Mouse (Mus musculus): ENCODE results near the gene Parp9. TPM values are rescaled to one million over a fixed set of nuclear protein-coding genes. Genes with fewer than 3 reads are reported as not detected.
"Not testable (repeated sequence)": the region's sequence is repeated elsewhere in the genome, so short reads cannot be mapped to it uniquely, and the experiment has no call there.

Parp9 gene
- polyA plus RNA-seq, 1 experiment from 2014 or later, result 1.8 TPM

DNA sequence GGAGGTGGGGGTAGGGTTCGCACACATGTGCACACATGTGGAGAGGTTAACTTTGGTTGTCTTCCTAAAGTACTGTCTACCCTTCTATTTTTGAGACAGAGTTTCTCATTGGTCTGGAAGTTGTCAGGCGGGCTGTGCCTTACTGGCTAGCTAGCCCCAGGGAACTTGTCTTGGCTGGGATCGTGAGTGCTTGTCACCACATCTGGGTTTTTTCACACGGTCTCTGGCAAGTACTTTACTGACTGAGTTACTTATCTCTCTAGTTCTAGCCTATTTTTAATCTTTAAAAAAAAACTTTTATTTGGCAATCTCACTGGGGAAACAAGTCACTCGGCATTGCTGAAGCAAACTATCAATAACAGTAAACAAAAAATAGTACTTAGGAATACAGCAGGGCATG, 11.0 kb downstream of the Parp9 start:
- no peaks in the 10 kb centered on the region; the same call in 1 of the 2 replicates for H3K9me3 ChIP-seq (ENCODE audit: control insufficient read depth, low read length)
- no peaks in the 10 kb centered on the region for H3K4me1 ChIP-seq (ENCODE audit: control insufficient read depth, insufficient read depth, low read length)
- no peaks in the 10 kb centered on the region for H3K27me3 ChIP-seq (ENCODE audit: control insufficient read depth, insufficient read depth, low read length)
- H3K27ac ChIP-seq (ENCODE audit: low read depth, low read length), result no peak overlapping the region
- 91% methylated on average over 5 of the region's 5 CpGs for WGBS
- H3K9ac ChIP-seq (ENCODE audit: low read length), result no peak overlapping the region
- ATAC-seq (ENCODE audit: low FRiP score), result no peak
- no peak overlapping the region for H3K4me2 ChIP-seq
- no peaks in the 10 kb centered on the region for H3K36me3 ChIP-seq (ENCODE audit: control insufficient read depth, insufficient read depth, low read length)
- no peak overlapping the region for H3K4me3 ChIP-seq (ENCODE audit: low read depth, low read length)
- no peak for DNase-seq (ENCODE audit: low spot score, missing footprints)

DNA sequence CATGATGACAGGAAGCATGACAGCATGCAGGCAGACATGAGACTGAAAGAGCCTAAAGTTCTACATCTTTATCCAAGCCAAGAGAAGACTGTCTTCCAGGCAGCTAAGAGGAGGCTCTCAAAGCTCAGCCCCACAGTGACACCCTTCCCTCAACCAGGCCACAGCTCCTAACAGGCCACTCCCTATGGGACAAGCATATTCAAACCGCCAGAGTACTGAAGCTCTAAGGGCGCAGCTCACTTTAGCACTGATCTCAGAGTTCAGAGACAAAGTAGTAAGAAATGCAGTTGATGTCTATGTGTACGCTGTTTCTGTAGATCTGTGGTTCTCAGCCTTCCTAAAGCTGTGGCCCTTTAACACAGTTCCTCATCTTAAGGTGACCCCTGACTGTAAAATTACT, 12.9 kb downstream of the Parp9 start:
- Histone ChIP-seq H3K27ac (ENCODE audit: low read depth, low read length) (no peak overlapping the region), H3K4me1 (ENCODE audit: control insufficient read depth, insufficient read depth, low read length) (no peaks in the 10 kb centered on the region), H3K36me3 (ENCODE audit: control insufficient read depth, insufficient read depth, low read length) (no peaks in the 10 kb centered on the region), H3K27me3 (ENCODE audit: control insufficient read depth, insufficient read depth, low read length) (no peaks in the 10 kb centered on the region), H3K9me3 (ENCODE audit: control insufficient read depth, low read length) (no peaks in the 10 kb centered on the region; the same call in 1 of the 2 replicates), H3K9ac (ENCODE audit: low read length) (no peak overlapping the region), H3K4me3 (ENCODE audit: low read depth, low read length) (no peak overlapping the region), H3K4me2 (no peak overlapping the region)
- ATAC-seq (ENCODE audit: low FRiP score) (no peak), DNase-seq (ENCODE audit: low spot score, missing footprints) (no peak)
- WGBS, result 91% methylated on average over 3 of the region's 3 CpGs

- H3K36me3 ChIP-seq (ENCODE audit: control insufficient read depth, insufficient read depth, low read length), result no peaks in the 10 kb centered on the region
- ATAC-seq (ENCODE audit: low FRiP score), result no peak
- H3K4me1 ChIP-seq (ENCODE audit: control insufficient read depth, insufficient read depth, low read length), result no peaks in the 10 kb centered on the region
- H3K9me3 ChIP-seq (ENCODE audit: control insufficient read depth, low read length), result no peaks in the 10 kb centered on the region; the same call in 1 of the 2 replicates
- H3K4me3 ChIP-seq (ENCODE audit: low read depth, low read length), result no peak overlapping the region
- WGBS, result 92% methylated on average over 5 of the region's 5 CpGs
- DNase-seq (ENCODE audit: low spot score, missing footprints), result no peak
- no peak overlapping the region for H3K4me2 ChIP-seq
- no peak overlapping the region for H3K27ac ChIP-seq (ENCODE audit: low read depth, low read length)
- no peaks in the 10 kb centered on the region for H3K27me3 ChIP-seq (ENCODE audit: control insufficient read depth, insufficient read depth, low read length)
- no peak overlapping the region for H3K9ac ChIP-seq (ENCODE audit: low read length)
Measured at GRCm38 (mm10) chr16:35952628-35953130, 14.4 kb downstream of the Parp9 start.

GRCm38 (mm10) chr16:35965991-35966390, 27.7 kb downstream of the Parp9 start:
- not testable (repeated sequence) for H3K9me3 ChIP-seq (ENCODE audit: control insufficient read depth, low read length); ATAC-seq (ENCODE audit: low FRiP score); H3K27me3 ChIP-seq (ENCODE audit: control insufficient read depth, insufficient read depth, low read length); H3K9ac ChIP-seq (ENCODE audit: low read length); H3K4me1 ChIP-seq (ENCODE audit: control insufficient read depth, insufficient read depth, low read length); DNase-seq (ENCODE audit: low spot score, missing footprints); H3K4me3 ChIP-seq (ENCODE audit: low read depth, low read length); H3K4me2 ChIP-seq; H3K36me3 ChIP-seq (ENCODE audit: control insufficient read depth, insufficient read depth, low read length); H3K27ac ChIP-seq (ENCODE audit: low read depth, low read length)
- WGBS, result 78% methylated on average over 4 of the region's 4 CpGs

GRCm38 (mm10) chr16:35966411-35967115, 28.3 kb downstream of the Parp9 start:
- Histone ChIP-seq H3K36me3 (ENCODE audit: control insufficient read depth, insufficient read depth, low read length) (no peaks in the 10 kb centered on the region), H3K4me1 (ENCODE audit: control insufficient read depth, insufficient read depth, low read length) (no peaks in the 10 kb centered on the region), H3K9ac (ENCODE audit: low read length) (no peak overlapping the region), H3K4me2 (no peak overlapping the region), H3K27me3 (ENCODE audit: control insufficient read depth, insufficient read depth, low read length) (no peaks in the 10 kb centered on the region), H3K9me3 (ENCODE audit: control insufficient read depth, low read length) (no peaks in the 10 kb centered on the region), H3K27ac (ENCODE audit: low read depth, low read length) (no peak overlapping the region), H3K4me3 (ENCODE audit: low read depth, low read length) (no peak overlapping the region)
- no peak for ATAC-seq (ENCODE audit: low FRiP score)
- 64% methylated on average over 5 of the region's 5 CpGs for WGBS
- DNase-seq (ENCODE audit: low spot score, missing footprints), result no peak

DNA sequence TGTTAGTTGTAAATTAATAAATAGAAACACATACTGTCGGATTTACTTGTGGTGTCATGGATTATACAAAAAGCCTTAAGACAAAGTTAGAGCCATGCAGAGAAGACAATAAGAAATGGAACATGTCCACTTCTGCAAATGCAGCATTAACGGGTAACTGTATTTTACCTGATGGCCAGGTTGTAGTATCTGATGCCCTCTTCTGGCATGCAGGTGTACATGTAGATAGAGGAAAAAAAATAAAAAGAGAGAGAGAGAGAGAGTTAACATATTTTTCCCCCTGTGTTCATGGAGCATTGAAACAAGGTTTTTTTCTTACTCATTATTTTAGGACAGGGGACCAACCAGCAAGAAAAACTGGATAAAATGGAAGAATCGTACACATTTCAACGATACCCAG, 29.0 kb downstream of the Parp9 start:
- ATAC-seq (ENCODE audit: low FRiP score), result no peak
- Histone ChIP-seq H3K36me3 (ENCODE audit: control insufficient read depth, insufficient read depth, low read length) (no peaks in the 10 kb centered on the region), H3K27ac (ENCODE audit: low read depth, low read length) (no peak overlapping the region), H3K4me3 (ENCODE audit: low read depth, low read length) (no peak overlapping the region), H3K27me3 (ENCODE audit: control insufficient read depth, insufficient read depth, low read length) (no peaks in the 10 kb centered on the region), H3K9ac (ENCODE audit: low read length) (no peak overlapping the region), H3K9me3 (ENCODE audit: control insufficient read depth, low read length) (no peaks in the 10 kb centered on the region), H3K4me2 (no peak overlapping the region), H3K4me1 (ENCODE audit: control insufficient read depth, insufficient read depth, low read length) (no peaks in the 10 kb centered on the region)
- 96% methylated on average over 4 of the region's 4 CpGs for WGBS
- DNase-seq (ENCODE audit: low spot score, missing footprints), result no peak

DNA sequence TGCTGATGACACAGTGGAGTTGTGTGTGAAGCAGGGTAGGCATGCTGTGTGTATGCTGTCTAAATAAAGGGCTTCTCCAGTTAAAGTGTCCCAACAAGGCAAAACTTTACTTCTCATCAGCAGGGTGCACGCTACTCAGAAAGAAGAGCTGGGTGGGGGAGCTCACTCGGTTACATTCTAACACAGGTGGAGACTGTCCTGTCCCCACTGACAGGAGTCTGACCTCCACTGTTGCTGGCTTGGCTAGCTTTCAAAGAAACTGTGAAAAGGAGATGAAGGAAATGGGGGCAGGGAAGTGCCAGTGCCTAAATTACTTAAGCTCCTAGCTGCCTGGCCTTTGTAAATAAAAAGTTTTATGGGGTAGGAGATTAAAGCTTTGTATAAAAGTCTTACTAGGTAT, 29.9 kb downstream of the Parp9 start:
- Histone ChIP-seq H3K4me3 (ENCODE audit: low read depth, low read length) (no peak overlapping the region), H3K27ac (ENCODE audit: low read depth, low read length) (no peak overlapping the region), H3K4me2 (no peak overlapping the region), H3K27me3 (ENCODE audit: control insufficient read depth, insufficient read depth, low read length) (no peaks in the 10 kb centered on the region), H3K9ac (ENCODE audit: low read length) (no peak overlapping the region), H3K4me1 (ENCODE audit: control insufficient read depth, insufficient read depth, low read length) (no peaks in the 10 kb centered on the region), H3K36me3 (ENCODE audit: control insufficient read depth, insufficient read depth, low read length) (no peaks in the 10 kb centered on the region), H3K9me3 (ENCODE audit: control insufficient read depth, low read length) (no peaks in the 10 kb centered on the region)
- WGBS, result 68% methylated on average over 2 of the region's 2 CpGs
- ATAC-seq (ENCODE audit: low FRiP score) (no peak), DNase-seq (ENCODE audit: low spot score, missing footprints) (no peak)

DNA sequence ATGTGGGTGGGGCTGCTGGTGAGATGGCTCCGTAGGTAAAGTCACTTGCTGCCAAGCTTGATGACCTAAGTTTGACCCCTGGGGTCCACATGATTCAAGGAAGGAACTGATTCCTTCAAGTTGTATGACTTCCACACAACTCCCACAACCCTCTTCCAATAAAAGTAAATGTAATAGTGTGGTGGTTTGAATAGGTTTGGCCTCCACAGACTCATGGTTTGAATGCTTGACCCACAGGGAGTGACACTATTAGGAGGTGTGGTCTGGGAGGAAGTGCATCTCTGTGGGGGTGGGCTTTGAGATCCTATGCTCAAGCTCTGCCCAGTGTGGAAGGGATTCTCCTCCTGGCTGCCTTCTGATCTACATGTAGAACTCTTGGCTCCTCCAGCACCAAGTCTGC, 35.8 kb downstream of the Parp9 start:
- Histone ChIP-seq H3K27ac (ENCODE audit: low read depth, low read length) (no peak overlapping the region), H3K4me2 (no peak overlapping the region), H3K4me3 (ENCODE audit: low read depth, low read length) (no peak overlapping the region), H3K4me1 (ENCODE audit: control insufficient read depth, insufficient read depth, low read length) (no peaks in the 10 kb centered on the region), H3K27me3 (ENCODE audit: control insufficient read depth, insufficient read depth, low read length) (no peaks in the 10 kb centered on the region), H3K36me3 (ENCODE audit: control insufficient read depth, insufficient read depth, low read length) (no peaks in the 10 kb centered on the region), H3K9ac (ENCODE audit: low read length) (no peak overlapping the region), H3K9me3 (ENCODE audit: control insufficient read depth, low read length) (no peaks in the 10 kb centered on the region)
- WGBS, result 73% methylated on average over 1 of the region's 1 CpGs
- ATAC-seq (ENCODE audit: low FRiP score) (no peak), DNase-seq (ENCODE audit: low spot score, missing footprints) (no peak)

- not testable (repeated sequence) for H3K27ac ChIP-seq (ENCODE audit: low read depth, low read length); H3K4me2 ChIP-seq; H3K9ac ChIP-seq (ENCODE audit: low read length); H3K4me1 ChIP-seq (ENCODE audit: control insufficient read depth, insufficient read depth, low read length); H3K9me3 ChIP-seq (ENCODE audit: control insufficient read depth, low read length); DNase-seq (ENCODE audit: low spot score, missing footprints); H3K27me3 ChIP-seq (ENCODE audit: control insufficient read depth, insufficient read depth, low read length); ATAC-seq (ENCODE audit: low FRiP score); H3K4me3 ChIP-seq (ENCODE audit: low read depth, low read length); H3K36me3 ChIP-seq (ENCODE audit: control insufficient read depth, insufficient read depth, low read length)
- 89% methylated on average over 1 of the region's 1 CpGs for WGBS
Measured at GRCm38 (mm10) chr16:35978450-35978849, 40.2 kb downstream of the Parp9 start, which contains the start of gene Kpna1. TSS of gene Kpna1 (plus strand) at chr16:35978750.
